Mouse (Mus musculus) yolk sac, embryonic 10.5 days (tissue): ENCODE data around the gene Midn.
A peak's percentile ranks its signal among the peaks of the same experiment; 100 is the strongest.

Experiments used
- DNase-seq: peaks from one replicate; pipeline ENCODE4 v3.0.0-alpha.2; 2017; ENCODE audit warnings: low spot score

Midn gene

GRCm38 (mm10) chr10:80147719-80148601, at the start of gene Midn:
TSS of gene Midn (plus strand) at chr10:80148272.
- peak; percentile 94 for DNase-seq

GRCm38 (mm10) chr10:80098630-80099029, 49.4 kb upstream of the Midn start:
- no peak for DNase-seq

DNA sequence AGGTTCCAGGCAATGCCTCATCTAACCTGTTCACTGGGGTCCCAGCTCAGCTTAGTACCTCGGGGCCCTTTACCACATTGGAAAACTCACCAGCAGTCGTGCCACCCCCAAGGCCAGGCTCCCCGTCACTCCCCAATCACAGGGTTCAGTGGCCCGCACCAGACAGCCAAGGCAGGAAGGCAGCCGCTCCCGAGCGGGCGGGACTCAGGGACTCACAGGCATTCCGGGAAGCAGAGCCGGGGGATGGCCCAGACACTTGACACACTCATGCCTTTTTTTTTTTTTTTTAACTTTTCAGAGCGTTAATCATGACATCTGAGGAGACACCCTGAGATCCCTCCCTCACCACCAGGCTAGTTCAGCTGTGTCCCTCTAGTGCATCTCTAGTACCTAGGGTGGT, 47.1 kb upstream of the Midn start:
- no peak for DNase-seq

GRCm38 (mm10) chr10:80102216-80102915, 45.7 kb upstream of the Midn start:
- DNase-seq, result peak; percentile 84

DNA sequence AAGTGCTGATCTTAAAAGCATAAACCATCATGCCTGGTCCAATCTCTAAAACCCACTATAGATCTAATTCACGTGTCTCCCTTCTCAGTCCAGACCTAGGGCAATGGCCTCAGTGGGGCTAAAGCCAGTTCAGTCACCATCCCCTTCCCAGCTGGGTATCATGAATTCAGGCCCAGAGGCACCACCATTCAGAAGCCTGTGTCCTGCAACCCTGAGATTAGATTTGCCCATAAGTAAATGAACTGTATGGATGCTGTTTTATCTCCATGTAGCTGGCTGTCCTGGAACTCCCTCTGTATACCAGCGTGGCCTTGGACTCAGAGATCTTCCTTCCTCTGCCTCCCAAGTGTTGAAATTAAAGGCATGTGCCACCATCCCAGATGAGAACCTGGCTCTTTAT, 45.0 kb upstream of the Midn start:
- DNase-seq, result no peak

DNA sequence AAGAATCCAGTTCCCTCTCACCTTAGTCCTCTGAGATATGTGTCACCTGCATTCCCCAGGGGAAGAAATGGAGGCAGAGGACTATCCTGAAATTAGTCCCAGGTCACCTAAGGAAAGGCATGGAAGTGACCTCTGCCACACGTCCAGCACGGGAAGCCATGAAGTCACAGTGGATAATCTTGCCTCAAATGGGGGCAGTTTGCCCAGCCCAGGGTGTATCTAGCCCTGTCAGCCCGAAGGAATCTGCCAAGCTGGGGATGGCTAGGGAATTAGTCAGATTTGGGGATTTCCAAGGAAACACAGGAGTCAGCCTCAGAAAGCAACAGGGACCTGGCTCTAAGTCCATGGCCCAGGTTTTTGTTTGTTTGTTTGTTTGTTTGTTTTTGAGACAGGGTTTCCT, 43.9 kb upstream of the Midn start:
- DNase-seq, result no peak

DNA sequence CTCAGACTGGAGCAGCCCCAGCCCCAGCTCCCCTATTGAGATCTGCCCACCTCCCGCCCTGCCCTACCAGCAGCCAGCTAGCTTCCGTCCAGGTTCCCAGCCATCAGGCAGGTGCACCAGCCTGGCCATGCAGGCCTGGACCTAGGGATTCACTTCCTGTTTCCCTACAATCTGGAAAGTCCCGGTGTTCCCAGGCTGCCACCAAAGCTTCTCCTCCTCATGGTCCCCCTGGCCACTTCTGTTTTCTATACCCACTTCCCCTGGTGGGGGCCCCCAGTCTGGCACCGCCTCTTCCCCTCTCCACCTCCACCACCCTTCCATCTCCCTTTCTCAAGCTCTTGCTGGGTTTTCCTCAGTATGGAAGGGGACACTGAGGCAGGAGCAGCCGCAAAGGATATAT, 42.6 kb upstream of the Midn start, which contains the start of gene Sbno2:
Gene Sbno2 (minus strand): TSS at position 112 of the 400 bp plus-strand sequence.
- DNase-seq, result no peak

DNA sequence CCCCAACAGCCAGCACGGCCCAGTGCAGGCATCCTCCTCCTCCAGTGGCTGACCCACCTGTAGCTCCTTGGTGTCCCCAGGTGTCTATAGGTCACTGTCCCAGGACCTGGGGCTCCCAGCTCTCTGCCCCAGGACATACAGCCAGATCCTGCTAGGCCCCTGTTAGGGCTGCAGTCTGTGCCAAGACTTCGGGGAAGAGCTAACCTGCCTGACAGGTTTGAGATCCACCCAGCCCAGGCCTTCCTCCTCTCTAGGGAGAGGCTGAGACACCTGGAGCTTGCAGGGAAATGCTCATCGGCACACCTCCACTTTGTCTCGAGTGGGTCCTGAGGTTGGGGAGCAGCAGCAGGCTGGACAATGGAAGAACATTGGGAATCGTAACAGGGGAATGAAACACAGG, 42.1 kb upstream of the Midn start:
- no peak for DNase-seq

GRCm38 (mm10) chr10:80107678-80108077, 40.4 kb upstream of the Midn start:
- no peak for DNase-seq

DNA sequence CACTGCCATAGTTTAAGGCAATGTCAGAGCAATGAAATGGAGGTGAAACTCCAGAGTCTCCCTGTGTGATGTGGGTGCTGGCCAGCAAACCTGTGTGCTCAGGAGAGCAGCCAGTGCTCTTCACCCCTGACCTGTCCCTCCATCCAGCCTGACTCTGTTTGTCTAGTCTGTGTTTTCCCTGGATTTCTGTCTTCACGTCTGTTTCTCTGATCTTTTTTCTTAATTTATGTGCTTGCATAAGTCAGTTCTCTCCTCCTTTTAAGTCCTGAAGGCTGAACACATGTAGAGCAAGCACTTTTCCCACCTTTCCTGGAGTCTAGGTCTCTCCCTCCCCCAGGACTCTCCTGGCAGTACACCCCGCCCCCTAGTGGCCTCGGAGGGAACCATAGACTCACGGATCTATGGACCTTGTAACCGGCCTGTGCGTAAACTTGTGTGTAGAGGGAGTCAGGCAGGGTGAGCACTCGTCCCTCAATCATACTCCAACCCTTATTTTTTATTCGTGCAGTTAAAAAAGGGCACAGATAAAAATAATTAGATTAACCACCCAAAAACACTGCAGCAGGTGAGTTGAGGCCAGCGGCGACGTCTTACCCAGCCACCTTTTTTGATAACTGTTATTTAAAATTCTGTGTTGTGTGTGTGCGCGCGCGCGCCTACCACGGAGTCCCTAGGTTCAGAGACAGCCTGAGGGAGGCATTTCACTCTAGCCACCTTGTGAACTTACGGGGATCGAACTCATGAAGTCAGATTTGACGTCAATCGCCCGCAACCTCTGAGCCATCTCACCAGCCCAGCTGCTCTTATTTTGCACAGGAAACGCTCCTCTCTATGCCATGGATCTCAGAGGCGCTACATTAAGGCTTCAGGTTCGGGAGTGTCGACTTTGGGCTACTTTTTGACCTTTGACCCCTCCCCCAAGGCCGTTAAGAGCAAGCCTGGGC, 33.5 kb upstream of the Midn start:
- peak; percentile 93 for DNase-seq

DNA sequence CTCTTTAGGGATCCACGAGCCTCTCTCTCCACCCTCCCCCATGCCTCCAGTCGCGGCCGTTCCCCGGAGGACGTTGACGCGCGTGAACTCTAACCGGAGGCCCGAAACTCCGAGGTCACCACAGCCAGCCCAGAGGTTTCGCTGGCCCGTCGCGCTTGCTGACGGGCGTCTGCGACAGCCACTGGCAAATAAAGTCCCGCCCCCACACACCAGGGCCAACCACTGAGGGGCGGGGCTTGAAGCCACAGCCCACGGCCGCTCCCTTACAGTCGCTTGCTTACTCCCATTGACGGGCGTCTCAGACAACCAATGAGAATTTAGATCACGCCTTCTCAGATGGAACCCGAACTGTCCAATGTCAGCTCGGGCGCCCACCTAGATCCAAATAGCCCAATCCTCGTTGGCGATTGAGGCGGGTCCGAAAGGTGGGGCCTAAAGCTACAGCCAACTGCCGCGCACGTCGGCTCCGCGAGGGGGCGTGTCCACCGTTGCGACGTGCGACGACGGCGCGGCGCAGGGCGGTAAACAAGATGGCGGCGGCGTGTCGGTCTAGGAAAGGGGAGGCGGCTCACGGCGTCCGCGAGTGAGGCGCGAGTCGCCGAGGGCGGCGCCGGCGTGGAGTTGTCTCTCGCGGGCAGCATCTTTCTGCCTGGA, 32.7 kb upstream of the Midn start, which contains the start of gene Stk11:
Gene Stk11 (plus strand): TSS at position 514 of the 654 bp plus-strand sequence.
- DNase-seq, result peak; percentile 100

- DNase-seq, result no peak
These were observed 32.1 kb upstream of the Midn start for GRCm38 (mm10) chr10:80115944-80116335.

DNA sequence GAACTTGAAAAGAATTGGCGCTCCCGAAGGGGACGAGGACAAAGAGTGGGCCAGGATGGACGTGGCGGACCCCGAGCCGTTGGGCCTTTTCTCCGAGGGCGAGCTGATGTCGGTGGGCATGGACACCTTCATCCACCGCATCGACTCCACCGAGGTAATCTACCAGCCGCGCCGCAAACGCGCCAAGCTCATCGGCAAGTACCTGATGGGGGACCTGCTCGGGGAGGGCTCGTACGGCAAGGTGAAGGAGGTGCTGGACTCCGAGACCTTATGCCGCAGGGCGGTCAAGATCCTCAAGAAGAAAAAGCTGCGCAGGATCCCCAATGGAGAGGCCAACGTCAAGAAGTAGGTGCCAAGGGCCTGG, 31.5 kb upstream of the Midn start:
- DNase-seq, result no peak

- DNase-seq, result no peak
These were observed 31.0 kb upstream of the Midn start for GRCm38 (mm10) chr10:80116927-80117691.

DNA sequence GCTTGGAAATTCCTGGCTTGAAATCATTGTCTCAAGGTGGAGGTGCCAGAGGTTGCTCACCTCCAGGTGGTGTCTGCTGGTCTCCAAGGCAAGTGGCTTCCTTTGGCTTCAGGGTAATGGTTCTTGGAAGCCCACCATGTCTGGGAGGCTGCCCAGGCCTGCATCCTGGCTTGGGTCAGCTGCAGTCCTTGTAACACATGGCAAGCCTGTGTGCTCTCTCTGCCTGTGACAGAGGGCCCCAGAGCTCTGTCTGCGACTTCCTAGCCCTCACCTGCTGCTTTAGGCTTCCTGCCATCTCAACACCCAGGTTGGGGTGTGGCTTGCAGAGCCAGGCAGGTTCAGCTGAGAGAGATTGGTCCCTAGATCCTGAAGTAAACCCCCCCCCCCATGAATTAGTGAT, 30.3 kb upstream of the Midn start:
- DNase-seq, result no peak

DNA sequence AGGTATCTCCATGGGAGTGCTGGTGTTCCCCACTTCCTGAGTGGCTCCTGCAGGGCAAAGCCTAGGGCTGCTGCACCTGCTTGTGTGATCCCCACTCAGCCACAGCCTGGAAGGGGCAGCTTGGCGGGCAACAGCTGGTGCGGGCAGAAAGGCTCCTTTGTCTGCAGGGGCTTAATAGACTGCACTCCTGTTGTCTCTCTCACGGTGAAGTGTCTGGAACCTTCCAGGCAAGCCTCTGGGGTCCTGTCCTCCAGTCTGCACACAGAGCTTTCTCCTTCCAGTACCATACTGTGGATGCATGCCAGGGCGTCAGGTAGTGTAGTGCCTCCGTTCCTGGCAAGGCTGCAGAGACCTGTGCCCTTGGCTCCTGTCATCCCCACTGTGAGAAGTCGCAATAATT, 29.5 kb upstream of the Midn start:
- DNase-seq, result no peak

DNA sequence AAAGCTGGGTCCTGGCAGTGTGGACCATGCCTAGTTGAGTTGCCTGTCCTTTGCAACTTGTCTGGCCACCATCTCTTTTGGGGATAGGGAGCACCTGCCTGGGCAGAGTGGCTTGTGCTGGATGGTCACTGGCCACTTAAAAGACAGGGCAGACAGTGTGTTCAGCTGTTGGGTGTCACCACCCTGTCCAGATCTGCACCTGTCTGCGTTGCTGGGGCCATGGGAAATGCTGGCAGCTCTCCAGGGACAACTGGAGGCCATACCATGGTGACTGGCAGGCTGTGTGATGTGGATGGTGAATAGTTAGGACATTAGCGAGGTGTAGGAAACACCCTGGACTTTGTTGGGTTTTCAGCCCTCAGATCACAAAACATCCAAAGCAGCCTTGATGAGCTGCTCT, 27.9 kb upstream of the Midn start:
- no peak for DNase-seq

DNA sequence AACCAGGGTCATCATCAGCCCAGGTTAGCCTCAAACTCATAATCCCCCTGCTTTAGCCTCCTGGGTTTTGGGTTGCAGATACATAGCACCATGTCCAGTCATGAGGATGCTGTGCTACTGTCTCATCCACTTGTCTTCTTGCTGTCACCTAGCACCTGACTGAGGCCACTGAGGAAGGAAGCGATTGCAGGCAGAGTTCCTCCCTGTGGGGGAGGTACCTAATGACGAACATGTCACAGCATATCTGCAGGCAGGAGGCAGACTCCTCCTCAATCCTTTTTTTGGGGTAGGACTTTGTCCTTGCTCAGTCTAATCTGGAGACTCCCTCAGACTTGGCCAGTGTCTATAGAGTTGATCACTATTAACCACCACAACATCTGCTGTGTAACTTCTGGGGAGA, 26.4 kb upstream of the Midn start:
- no peak for DNase-seq

DNA sequence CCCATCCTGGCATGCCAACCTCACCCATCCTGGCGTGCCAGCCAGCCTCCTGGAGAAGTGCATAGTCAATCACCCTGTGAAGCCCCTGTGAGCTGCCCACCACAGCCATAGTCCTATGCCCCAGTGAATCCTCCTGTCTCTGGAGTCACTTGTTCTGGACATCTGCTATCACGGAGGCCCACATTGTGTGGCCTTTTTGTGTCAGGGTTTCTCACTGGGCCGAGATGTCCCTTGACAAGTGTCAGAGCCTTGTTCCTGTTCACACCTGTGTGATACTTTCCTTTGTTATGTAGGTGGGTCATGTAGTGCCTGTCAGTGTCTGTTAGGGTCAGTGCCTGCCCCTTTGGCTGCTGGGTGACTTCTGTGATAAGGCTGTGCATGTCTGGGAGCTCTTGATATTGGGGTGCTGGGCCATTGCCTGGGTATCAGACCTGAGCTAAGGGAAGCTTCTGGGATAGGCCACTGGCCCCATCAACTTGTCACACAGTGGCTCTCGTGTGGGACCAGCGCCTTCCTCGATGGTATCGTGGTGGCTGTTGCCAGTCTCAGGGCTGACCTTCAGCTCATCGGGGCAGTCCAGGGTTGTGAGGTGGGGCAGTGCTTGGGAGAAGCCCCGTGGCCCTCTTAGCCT, 24.0 kb upstream of the Midn start:
- no peak for DNase-seq

DNA sequence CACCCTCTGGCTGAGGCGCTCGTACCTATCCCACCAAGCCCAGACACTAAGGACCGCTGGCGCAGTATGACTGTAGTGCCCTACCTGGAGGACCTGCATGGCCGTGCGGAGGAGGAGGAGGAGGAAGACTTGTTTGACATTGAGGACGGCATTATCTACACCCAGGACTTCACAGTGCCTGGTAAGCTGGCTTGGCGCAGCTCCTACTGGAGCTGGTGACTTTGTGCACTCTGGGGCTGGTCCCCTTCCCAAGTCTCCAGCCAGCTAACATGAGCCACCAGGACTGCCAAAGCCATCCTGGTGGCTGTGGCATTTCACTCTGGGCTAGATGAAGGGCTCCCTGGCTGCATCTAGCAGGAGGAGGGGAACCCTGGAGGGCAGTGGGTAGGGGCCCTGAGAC, 20.2 kb upstream of the Midn start:
- DNase-seq, result no peak
